Mouse (Mus musculus): ENCODE data around the gene Gapvd1. TPM values are rescaled to one million over a fixed set of nuclear protein-coding genes. Genes with fewer than 3 reads are reported as not detected.
"Not testable (repeated sequence)": the region's sequence is repeated elsewhere in the genome, so short reads cannot be mapped to it uniquely, and the experiment has no call there.

Gene Gapvd1
- total RNA-seq (2012; rRNA removed), result 41.1 and 47.0 TPM in 2 replicates

DNA sequence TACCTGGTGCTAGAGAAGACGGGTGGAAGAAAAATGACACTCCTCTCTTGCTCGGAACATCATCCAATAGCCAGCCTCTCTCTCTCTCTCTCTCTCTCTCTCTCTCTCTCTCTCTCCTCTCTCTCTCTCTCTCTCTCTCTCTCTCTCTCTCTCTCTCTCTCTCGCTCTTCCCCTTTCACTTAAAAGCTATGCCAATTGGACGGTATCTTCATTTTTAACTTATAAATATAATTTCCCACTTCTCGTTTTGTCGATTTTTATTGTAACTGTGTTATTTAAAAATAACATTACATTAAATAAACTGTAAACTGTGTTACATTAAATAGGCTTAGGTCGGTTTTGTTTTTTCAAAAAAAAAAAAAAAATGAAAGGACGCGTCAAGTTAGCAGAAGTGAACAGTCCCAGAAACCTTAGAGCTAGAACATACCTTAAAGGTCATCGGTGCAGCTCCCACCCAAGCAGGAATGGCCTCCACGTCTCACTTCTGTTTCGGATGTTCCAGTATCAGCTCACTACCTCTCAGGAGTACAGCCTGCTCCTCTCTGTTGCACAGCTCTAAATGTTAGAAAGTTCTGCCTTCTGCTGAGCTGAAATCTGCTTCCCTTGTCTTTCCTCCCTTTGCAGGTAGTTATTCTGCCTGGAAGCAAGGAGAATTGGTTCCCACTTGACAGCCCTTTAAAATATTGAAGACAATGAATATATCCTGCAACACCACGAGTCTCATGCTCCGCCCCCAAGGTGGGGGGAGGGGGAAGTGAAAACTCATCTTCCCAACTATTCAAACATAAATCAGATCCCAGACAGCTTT, at the start of gene Gapvd1:
Gene Gapvd1, minus strand, starts transcription at position 682 of the 808 bp plus-strand sequence.
- in situ Hi-C loops (cut with MboI; ENCODE audit: low sequenced_read_pairs in 2 of 2, unreplicated experiment in 2 of 2), result no loop called here
- no peak for TF ChIP-seq CHD2 (IDR thresholded peaks at IDR 0.05; ENCODE audit: low read depth, low read length)
- TF ChIP-seq ZNF384 (IDR thresholded peaks at IDR 0.05; ENCODE audit: low read depth, low read length), result no peak
- no peak for TF ChIP-seq MAFK (IDR thresholded peaks at IDR 0.05; ENCODE audit: insufficient read depth, low read depth, low read length)
- TF ChIP-seq HCFC1 (IDR thresholded peaks at IDR 0.05; ENCODE audit: borderline replicate concordance, insufficient read depth, low read length), result no peak
- no peak for TF ChIP-seq ZC3H11A (IDR thresholded peaks at IDR 0.05; ENCODE audit: borderline replicate concordance, low read depth, low read length)

DNA sequence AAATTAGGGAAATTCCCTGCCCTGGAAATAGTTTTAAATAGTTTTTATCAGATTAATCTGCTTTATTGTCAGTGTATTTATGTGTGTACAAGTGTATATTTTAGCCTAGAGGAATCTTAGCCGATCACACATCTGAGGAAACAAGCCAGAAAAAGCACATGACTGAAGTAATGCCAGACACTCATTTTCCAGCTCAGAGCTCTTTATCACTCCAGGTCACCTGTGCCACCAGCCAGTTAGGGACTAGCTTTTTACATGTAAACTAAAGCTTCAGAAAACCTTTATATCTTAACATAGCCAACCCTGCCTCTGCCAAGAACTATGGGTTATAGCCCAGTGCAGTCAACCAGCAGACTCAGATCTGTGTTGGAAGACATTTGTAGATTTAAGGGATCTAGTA, 49.8 kb upstream of the Gapvd1 start:
- no peaks in the 10 kb centered on the region for H3K9me3 ChIP-seq (ENCODE audit: control insufficient read depth, insufficient read depth, low read depth, low read length)
- no peak overlapping the region for H3K27ac ChIP-seq (ENCODE audit: insufficient read depth, low read depth, low read length, poor library complexity, severe bottlenecking)
- in situ Hi-C loops (cut with MboI; ENCODE audit: low sequenced_read_pairs in 2 of 2, unreplicated experiment in 2 of 2), result no loop called here
- peaks cover 10% of the 10 kb centered on the region for H3K36me3 ChIP-seq (ENCODE audit: control insufficient read depth, insufficient read depth, low read length, poor library complexity, severe bottlenecking)
- no peak for DNase-seq (ENCODE audit: low read depth, low spot score)
- H3K4me1 ChIP-seq (ENCODE audit: control insufficient read depth in 2 of 2, insufficient read depth in 2 of 2, low read length in 2 of 2, poor library complexity in 1 of 2), result no peaks in the 10 kb centered on the region
- no peak overlapping the region for H3K4me3 ChIP-seq (ENCODE audit: insufficient read depth in 1 of 2, low read depth in 1 of 2, low read length in 2 of 2, poor library complexity in 1 of 2, severe bottlenecking in 1 of 2)
- H3K9ac ChIP-seq (ENCODE audit: insufficient read depth, low read depth, low read length, poor library complexity, severe bottlenecking), result no peak overlapping the region; the same call in 1 of the 2 replicates
- no peak for TF ChIP-seq HCFC1 (IDR thresholded peaks at IDR 0.05; ENCODE audit: borderline replicate concordance, insufficient read depth, low read length)
- TF ChIP-seq CHD2 (IDR thresholded peaks at IDR 0.05; ENCODE audit: low read depth, low read length), result no peak
- TF ChIP-seq MAFK (IDR thresholded peaks at IDR 0.05; ENCODE audit: insufficient read depth, low read depth, low read length), result no peak
- TF ChIP-seq ZNF384 (IDR thresholded peaks at IDR 0.05; ENCODE audit: low read depth, low read length), result no peak
- no peak for TF ChIP-seq ZC3H11A (IDR thresholded peaks at IDR 0.05; ENCODE audit: borderline replicate concordance, low read depth, low read length)

More for the DNA sequence above, at the start of gene Gapvd1:
- DNase-seq (ENCODE audit: low read depth, low spot score), result peak; percentile 51
- Histone ChIP-seq H3K36me3 (ENCODE audit: control insufficient read depth, insufficient read depth, low read length, poor library complexity, severe bottlenecking) (no peaks in the 10 kb centered on the region), H3K4me3 (ENCODE audit: insufficient read depth in 1 of 2, low read depth in 1 of 2, low read length in 2 of 2, poor library complexity in 1 of 2, severe bottlenecking in 1 of 2) (peak within 1 kb of the TSS; percentile 84 to 94), H3K4me1 (ENCODE audit: control insufficient read depth in 2 of 2, insufficient read depth in 2 of 2, low read length in 2 of 2, poor library complexity in 1 of 2) (0 out of 4 replicates have a peak, but pooled peaks cover 0 to 2% of the 10 kb centered on the region in 2 experiments), H3K27ac (ENCODE audit: insufficient read depth, low read depth, low read length, poor library complexity, severe bottlenecking) (peak within 1 kb of the TSS; percentile 50), H3K9me3 (ENCODE audit: control insufficient read depth, insufficient read depth, low read depth, low read length) (no peaks in the 10 kb centered on the region), H3K9ac (ENCODE audit: insufficient read depth, low read depth, low read length, poor library complexity, severe bottlenecking) (peak within 1 kb of the TSS; percentile 86)

DNA sequence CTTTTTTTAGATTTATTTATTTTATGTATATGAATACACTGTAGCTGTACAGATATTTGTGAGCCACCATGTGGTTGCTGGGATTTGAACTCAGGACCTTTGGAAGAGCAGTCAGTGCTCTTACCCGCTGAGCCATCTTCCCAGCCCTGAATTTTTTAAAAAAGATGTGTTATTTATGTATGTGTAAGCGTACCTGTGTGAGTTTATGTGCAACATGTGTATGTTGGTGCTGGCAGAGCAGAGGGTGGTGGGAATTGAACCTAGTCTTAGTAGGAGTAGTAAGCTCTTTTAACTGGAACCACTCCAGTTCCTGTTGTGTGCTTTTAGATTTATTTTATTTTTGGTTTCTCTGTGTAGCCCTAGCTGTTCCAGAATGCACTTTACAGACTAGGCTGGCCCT, 49.1 kb upstream of the Gapvd1 start:
- no peak overlapping the region for H3K4me3 ChIP-seq (ENCODE audit: insufficient read depth in 1 of 2, low read depth in 1 of 2, low read length in 2 of 2, poor library complexity in 1 of 2, severe bottlenecking in 1 of 2)
- H3K36me3 ChIP-seq (ENCODE audit: control insufficient read depth, insufficient read depth, low read length, poor library complexity, severe bottlenecking), result peaks cover 10% of the 10 kb centered on the region
- H3K4me1 ChIP-seq (ENCODE audit: control insufficient read depth in 2 of 2, insufficient read depth in 2 of 2, low read length in 2 of 2, poor library complexity in 1 of 2), result no peaks in the 10 kb centered on the region
- no peak overlapping the region for H3K9ac ChIP-seq (ENCODE audit: insufficient read depth, low read depth, low read length, poor library complexity, severe bottlenecking)
- H3K9me3 ChIP-seq (ENCODE audit: control insufficient read depth, insufficient read depth, low read depth, low read length), result no peaks in the 10 kb centered on the region
- in situ Hi-C loops (cut with MboI; ENCODE audit: low sequenced_read_pairs in 2 of 2, unreplicated experiment in 2 of 2), result no loop called here
- TF ChIP-seq HCFC1 (IDR thresholded peaks at IDR 0.05; ENCODE audit: borderline replicate concordance, insufficient read depth, low read length) (no peak), MAFK (IDR thresholded peaks at IDR 0.05; ENCODE audit: insufficient read depth, low read depth, low read length) (no peak), ZC3H11A (IDR thresholded peaks at IDR 0.05; ENCODE audit: borderline replicate concordance, low read depth, low read length) (no peak), ZNF384 (IDR thresholded peaks at IDR 0.05; ENCODE audit: low read depth, low read length) (no peak), CHD2 (IDR thresholded peaks at IDR 0.05; ENCODE audit: low read depth, low read length) (no peak)
- H3K27ac ChIP-seq (ENCODE audit: insufficient read depth, low read depth, low read length, poor library complexity, severe bottlenecking), result no peak overlapping the region
- DNase-seq (ENCODE audit: low read depth, low spot score), result no peak

DNA sequence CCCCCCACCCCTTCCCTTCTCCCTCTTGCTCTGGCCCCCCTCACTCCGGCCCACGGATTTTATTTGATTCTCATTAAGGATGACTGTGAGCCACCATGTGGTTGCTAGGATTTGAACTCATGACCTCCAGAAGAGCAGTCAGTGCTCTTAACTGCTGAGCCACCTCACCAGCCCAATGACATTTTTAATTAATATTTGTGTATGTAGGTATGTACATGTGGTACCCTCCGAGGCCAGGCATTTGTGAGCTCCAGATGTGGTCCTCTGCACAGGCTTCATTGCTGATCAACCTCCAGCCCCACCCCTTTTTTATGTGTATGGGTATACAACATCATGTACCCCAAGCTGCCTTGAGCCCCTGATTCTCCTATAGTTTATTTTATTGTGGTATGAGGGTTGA, 48.7 kb upstream of the Gapvd1 start:
- DNase-seq (ENCODE audit: low read depth, low spot score), result no peak
- no peaks in the 10 kb centered on the region for H3K9me3 ChIP-seq (ENCODE audit: control insufficient read depth, insufficient read depth, low read depth, low read length)
- H3K27ac ChIP-seq (ENCODE audit: insufficient read depth, low read depth, low read length, poor library complexity, severe bottlenecking), result no peak overlapping the region
- H3K4me3 ChIP-seq (ENCODE audit: insufficient read depth in 1 of 2, low read depth in 1 of 2, low read length in 2 of 2, poor library complexity in 1 of 2, severe bottlenecking in 1 of 2), result no peak overlapping the region
- no peaks in the 10 kb centered on the region for H3K4me1 ChIP-seq (ENCODE audit: control insufficient read depth in 2 of 2, insufficient read depth in 2 of 2, low read length in 2 of 2, poor library complexity in 1 of 2)
- H3K9ac ChIP-seq (ENCODE audit: insufficient read depth, low read depth, low read length, poor library complexity, severe bottlenecking), result no peak overlapping the region
- in situ Hi-C loops (cut with MboI; ENCODE audit: low sequenced_read_pairs in 2 of 2, unreplicated experiment in 2 of 2), result no loop called here
- H3K36me3 ChIP-seq (ENCODE audit: control insufficient read depth, insufficient read depth, low read length, poor library complexity, severe bottlenecking), result peaks cover 10% of the 10 kb centered on the region
- TF ChIP-seq ZC3H11A (IDR thresholded peaks at IDR 0.05; ENCODE audit: borderline replicate concordance, low read depth, low read length) (no peak), MAFK (IDR thresholded peaks at IDR 0.05; ENCODE audit: insufficient read depth, low read depth, low read length) (no peak), HCFC1 (IDR thresholded peaks at IDR 0.05; ENCODE audit: borderline replicate concordance, insufficient read depth, low read length) (no peak), CHD2 (IDR thresholded peaks at IDR 0.05; ENCODE audit: low read depth, low read length) (no peak), ZNF384 (IDR thresholded peaks at IDR 0.05; ENCODE audit: low read depth, low read length) (no peak)

DNA sequence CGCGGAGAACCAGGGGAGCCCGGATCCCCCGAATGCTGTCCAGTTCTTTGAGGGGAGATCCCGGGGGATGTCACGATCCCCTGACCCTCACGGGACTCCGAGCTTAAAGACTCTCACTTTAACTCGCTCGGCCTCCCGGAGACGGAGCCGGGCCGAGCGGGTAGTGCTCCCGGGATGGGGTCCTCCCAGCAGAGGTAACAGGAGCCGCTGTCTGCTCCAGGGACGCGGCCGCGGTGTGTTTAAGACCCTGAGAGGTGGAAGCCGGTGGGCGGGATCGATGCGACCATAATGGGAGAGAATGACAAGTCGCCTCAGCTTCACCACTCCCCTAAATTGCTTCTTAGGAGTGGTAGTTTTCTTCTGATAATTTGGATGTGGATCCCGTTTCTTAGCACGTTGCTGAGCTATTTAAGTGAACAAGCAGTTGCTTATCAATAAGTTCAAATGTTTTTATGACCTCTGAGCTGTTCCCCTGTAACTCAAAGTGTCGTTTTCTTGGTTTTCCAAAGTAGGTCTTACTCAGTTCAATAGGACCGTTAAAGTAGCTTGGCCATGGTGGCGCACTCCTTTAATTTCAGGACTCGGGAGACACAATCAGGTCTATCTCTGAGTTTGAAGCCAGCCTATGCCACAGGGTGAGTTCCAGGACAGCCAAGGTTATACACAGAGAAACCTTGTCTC, 47.7 kb upstream of the Gapvd1 start:
- DNase-seq (ENCODE audit: low read depth, low spot score); in situ Hi-C loops (cut with MboI; ENCODE audit: low sequenced_read_pairs in 2 of 2, unreplicated experiment in 2 of 2): not testable (repeated sequence)

More for the DNA sequence above, 47.7 kb upstream of the Gapvd1 start:
- H3K4me1 ChIP-seq (ENCODE audit: control insufficient read depth in 2 of 2, insufficient read depth in 2 of 2, low read length in 2 of 2, poor library complexity in 1 of 2); H3K9me3 ChIP-seq (ENCODE audit: control insufficient read depth, insufficient read depth, low read depth, low read length); H3K36me3 ChIP-seq (ENCODE audit: control insufficient read depth, insufficient read depth, low read length, poor library complexity, severe bottlenecking): not testable (repeated sequence)
- peak overlapping the region; percentile 96 for H3K9ac ChIP-seq (ENCODE audit: insufficient read depth, low read depth, low read length, poor library complexity, severe bottlenecking)
- peak overlapping the region; percentile 94 to 99 for H3K4me3 ChIP-seq (ENCODE audit: insufficient read depth in 1 of 2, low read depth in 1 of 2, low read length in 2 of 2, poor library complexity in 1 of 2, severe bottlenecking in 1 of 2)
- H3K27ac ChIP-seq (ENCODE audit: insufficient read depth, low read depth, low read length, poor library complexity, severe bottlenecking), result peak overlapping the region; percentile 90

Measured in ES-E14 (cell line).